Mouse (Mus musculus): ENCODE results near the gene Atp5g3. TPM values are rescaled to one million over a fixed set of nuclear protein-coding genes. Genes with fewer than 3 reads are reported as not detected.

Atp5g3 gene
- polyA plus RNA-seq (2012; rRNA removed; ENCODE audit: low replicate concordance): 549 and 725 TPM in 2 replicates

GRCm38 (mm10) chr2:73911175-73911700, at the start of gene Atp5g3:
Gene Atp5g3 (minus strand): TSS chr2:73911326.

GRCm38 (mm10) chr2:73892464-73893296, 18.4 kb downstream of the Atp5g3 start, which contains the start of gene Atf2:
Gene Atf2 (minus strand): TSS chr2:73892639.

Other genes starting within 250 kb of the Atp5g3 start
- 25.3 and 39.3 TPM in 2 replicates for gene Chn1, start 136.0 kb downstream of the Atp5g3 start, polyA plus RNA-seq (2012; rRNA removed; ENCODE audit: low replicate concordance)
- 12.4 and 15.9 TPM in 2 replicates for gene Atf2, start 18.7 kb downstream of the Atp5g3 start, polyA plus RNA-seq (2012; rRNA removed; ENCODE audit: low replicate concordance)

Measured in subcutaneous adipose tissue, adult 2 months (tissue).